Mouse (Mus musculus): ENCODE data around the gene Kctd13.

Gene Kctd13

GRCm38 (mm10) chr7:126978841-126979240 is 50.2 kb downstream of the Kctd13 start:
- peak; percentile 11 to 30 for DNase-seq (ENCODE audit: low read depth in 2 of 2, low spot score in 2 of 2)

DNA sequence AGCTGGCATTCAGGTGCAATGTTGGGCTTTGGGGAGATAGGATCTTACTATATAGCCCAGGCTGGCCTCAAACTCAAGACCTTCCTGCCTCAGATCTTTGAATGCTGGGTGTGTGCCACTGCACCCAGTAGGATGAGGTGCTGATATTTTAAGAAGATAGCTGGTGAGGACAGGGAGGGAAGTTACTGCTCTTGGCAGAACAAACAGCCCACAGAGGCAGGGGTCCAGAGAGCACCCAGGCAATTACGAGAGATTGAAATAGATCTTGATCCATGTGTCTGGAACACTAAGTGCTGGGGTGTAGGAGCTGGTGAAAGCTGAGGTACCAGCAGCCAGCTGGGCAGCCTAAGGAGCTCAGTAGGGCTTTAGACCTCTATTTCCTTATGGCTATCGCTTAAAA is 52.9 kb downstream of the Kctd13 start:
- no peak for DNase-seq (ENCODE audit: low read depth in 2 of 2, low spot score in 2 of 2)

GRCm38 (mm10) chr7:126982054-126982453 is 53.4 kb downstream of the Kctd13 start:
- no peak for DNase-seq (ENCODE audit: low read depth in 2 of 2, low spot score in 2 of 2)

DNA sequence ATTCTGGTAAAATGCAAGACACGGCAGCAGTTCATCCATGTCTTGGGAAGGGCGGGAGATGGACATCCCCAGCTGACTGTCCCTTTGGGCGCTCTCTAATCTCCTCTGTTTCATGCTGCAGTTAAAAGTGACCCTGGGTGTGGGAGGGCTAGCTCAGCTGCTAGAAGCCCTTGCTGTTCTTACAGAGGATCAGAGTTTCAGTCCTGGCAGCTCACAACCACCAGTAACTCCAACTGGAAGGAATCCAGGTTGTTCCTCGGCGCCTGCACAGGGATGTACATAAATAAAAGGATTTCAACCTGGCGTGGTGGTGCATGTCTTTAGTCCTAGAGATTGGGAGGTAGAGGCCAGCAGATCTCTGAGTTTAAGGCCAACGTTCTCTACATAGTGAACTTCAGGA is 54.4 kb downstream of the Kctd13 start:
- no peak for DNase-seq (ENCODE audit: low read depth in 2 of 2, low spot score in 2 of 2)

GRCm38 (mm10) chr7:126984667-126985444 is 56.2 kb downstream of the Kctd13 start:
- DNase-seq (ENCODE audit: low read depth in 2 of 2, low spot score in 2 of 2): no peak

- DNase-seq (ENCODE audit: low read depth in 2 of 2, low spot score in 2 of 2): no peak
These were observed 57.6 kb downstream of the Kctd13 start for GRCm38 (mm10) chr7:126986319-126986718.

DNA sequence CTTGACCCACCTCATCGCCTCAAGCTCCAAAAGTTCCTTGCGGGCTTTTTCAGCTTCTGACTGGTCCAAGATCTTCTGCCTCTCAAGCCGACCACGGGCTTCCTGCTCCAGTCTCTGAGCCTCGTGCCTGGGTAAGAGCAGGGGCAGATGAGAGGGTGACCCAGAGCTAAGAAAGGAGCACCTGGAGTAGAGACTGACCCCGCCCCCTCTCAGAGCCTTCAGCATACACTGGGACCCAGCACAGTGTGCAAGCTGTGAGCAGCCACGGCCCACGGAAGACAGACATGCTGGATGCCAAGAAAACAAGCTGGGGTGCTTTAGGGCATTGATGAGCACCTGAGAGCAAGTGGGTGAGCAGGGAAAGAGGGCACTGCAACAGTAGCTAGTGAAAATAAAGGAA is 60.1 kb downstream of the Kctd13 start:
- no peak for DNase-seq (ENCODE audit: low read depth in 2 of 2, low spot score in 2 of 2)

All from CD8-positive naive resting alpha-beta T cell, adult 2 months (primary cell).